Mouse (Mus musculus) stomach, postnatal 0 days (tissue): ENCODE data around the gene Zfp697. TPM values are rescaled to one million over a fixed set of nuclear protein-coding genes. Genes with fewer than 3 reads are reported as not detected.

Experiments used
- ATAC-seq: fragments of 200-750 bp; cut with Nextera tagmentation; 2 replicates; pipeline ENCODE4 v1.8.0; 2017; ENCODE audit not compliant: low FRiP score, low TSS enrichment
- DNase-seq: peaks from one replicate; pipeline ENCODE4 v3.0.0-alpha.2; 2016; ENCODE audit warnings: low spot score
- H3K27ac ChIP-seq: fragments of 300-500 bp; sonication (generic); replicated peaks from 2 replicates; pipeline ENCODE4 v1.5.1; 2014; ENCODE audit warnings: mild to moderate bottlenecking, control low read depth
- H3K27me3 ChIP-seq: fragments of 300-500 bp; sonication (generic); 2 replicates; pipeline ENCODE4 v1.6.1; 2014; ENCODE audit warnings: low read length; ENCODE audit not compliant: control insufficient read depth, insufficient read depth
- H3K36me3 ChIP-seq: fragments of 300-500 bp; sonication (generic); 2 replicates; pipeline ENCODE4 v1.6.1; 2014; ENCODE audit warnings: low read length, mixed read lengths; ENCODE audit not compliant: control insufficient read depth, insufficient read depth
- H3K4me1 ChIP-seq: fragments of 300-500 bp; sonication (generic); replicated peaks from 2 replicates; pipeline ENCODE4 v1.6.1; 2014; ENCODE audit warnings: antibody characterized with exemption; ENCODE audit not compliant: control insufficient read depth, insufficient read depth
- H3K4me2 ChIP-seq: fragments of 300-500 bp; sonication (generic); replicated peaks from 2 replicates; pipeline ENCODE4 v1.6.1; 2014; ENCODE audit warnings: low read depth, mild to moderate bottlenecking, control low read depth, moderate library complexity
- H3K4me3 ChIP-seq: fragments of 300-500 bp; sonication (generic); 2 replicates; pipeline ENCODE4 v1.5.1; 2014; ENCODE audit warnings: low read depth, low read length, control low read depth
- H3K9ac ChIP-seq: fragments of 300-500 bp; sonication (generic); 2 replicates; pipeline ENCODE4 v1.6.1; 2014; ENCODE audit warnings: mild to moderate bottlenecking, low read length, control low read depth, mixed read lengths
- H3K9me3 ChIP-seq: fragments of 300-500 bp; sonication (generic); 2 replicates; pipeline ENCODE4 v1.6.1; 2016; ENCODE audit warnings: low read length; ENCODE audit not compliant: control insufficient read depth
- CTCF ChIP-seq: IDR thresholded peaks from 2 replicates; pipeline ENCODE4 v1.5.1; 2016; ENCODE audit warnings: antibody characterized with exemption, low read depth, mild to moderate bottlenecking, moderate library complexity
- EP300 ChIP-seq: optimal IDR thresholded peaks from 2 replicates; pipeline ENCODE3; 2016; ENCODE audit warnings: antibody characterized with exemption
- WGBS: fragments of 180-500 bp; shearing (Covaris S2); extraction: QIAGEN DNeasy Blood & Tissue Kit; methylation state at CpG from one replicate; pipeline ENCODE4 v1.1.7; 2014; 5-methylcytosine and 5-hydroxymethylcytosine counted together
- polyA plus RNA-seq: library from polyadenylated mRNA; unstranded; fragments of >200 nt; fragmentation: Nextera tagmentation; extraction: Ambion mirVana; gene quantifications from 2 replicates; pipeline ENCODE4 v1.2.1, GENCODE M21; 2015

The Zfp697 gene
- polyA plus RNA-seq, 1 experiment from 2014 or later = 2.1 TPM

- H3K27ac ChIP-seq = no peak overlapping the region
- no peak for ATAC-seq
- H3K4me1 ChIP-seq = peaks cover 4% of the 10 kb centered on the region; the same call in 1 of the 2 replicates
- 88% methylated on average over 4 of the region's 4 CpGs for WGBS
- no peaks in the 10 kb centered on the region for H3K9me3 ChIP-seq
- no peak overlapping the region for H3K9ac ChIP-seq
- H3K4me2 ChIP-seq = no peak overlapping the region
- H3K36me3 ChIP-seq = no peaks in the 10 kb centered on the region
- DNase-seq = no peak
- TF ChIP-seq CTCF (no peak), EP300 (no peak)
- no peaks in the 10 kb centered on the region for H3K27me3 ChIP-seq
- no peak overlapping the region for H3K4me3 ChIP-seq
Measured at GRCm38 (mm10) chr3:98378267-98378666, 4.0 kb upstream of the Zfp697 start.

DNA sequence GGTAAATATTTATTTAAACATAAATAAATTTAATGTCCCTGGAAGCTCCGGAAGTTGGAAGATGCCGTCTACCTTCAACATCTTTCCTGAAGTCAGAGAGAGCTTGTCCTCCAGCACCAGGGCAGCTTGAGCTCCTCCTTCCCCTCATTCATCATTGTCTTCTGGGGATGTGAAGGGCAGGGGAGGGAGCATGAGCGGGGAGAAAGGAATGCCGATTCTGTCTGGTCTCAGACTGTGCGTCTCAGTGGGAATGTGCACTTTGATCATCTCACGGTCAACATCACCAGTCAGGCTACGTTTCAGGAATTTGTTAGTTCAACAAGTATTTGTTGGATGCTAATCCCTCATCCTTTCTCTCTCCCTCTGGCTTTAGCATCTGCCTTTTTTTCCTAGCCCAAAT, 3.0 kb upstream of the Zfp697 start:
- Histone ChIP-seq H3K4me2 (no peak overlapping the region), H3K36me3 (no peaks in the 10 kb centered on the region), H3K27me3 (no peaks in the 10 kb centered on the region), H3K9ac (no peak overlapping the region), H3K4me1 (peaks cover 4% of the 10 kb centered on the region; the same call in 1 of the 2 replicates), H3K4me3 (no peak overlapping the region), H3K9me3 (no peaks in the 10 kb centered on the region), H3K27ac (no peak overlapping the region)
- TF ChIP-seq CTCF = no peak
- TF ChIP-seq EP300 = no peak
- DNase-seq (no peak), ATAC-seq (no peak)
- WGBS = 9% methylated on average over 7 of the region's 7 CpGs

- Histone ChIP-seq H3K36me3 (no peaks in the 10 kb centered on the region), H3K27me3 (no peaks in the 10 kb centered on the region), H3K9me3 (no peaks in the 10 kb centered on the region), H3K4me2 (peak overlapping the region; percentile 85), H3K4me3 (peak overlapping the region; percentile 72), H3K27ac (no peak overlapping the region), H3K4me1 (peaks cover 4% of the 10 kb centered on the region; the same call in 1 of the 2 replicates), H3K9ac (peak overlapping the region; percentile 58)
- no peak for DNase-seq
- TF ChIP-seq EP300 = no peak
- peak; percentile 66 for TF ChIP-seq CTCF
- WGBS = 8% methylated on average over 17 of the region's 17 CpGs
- no peak for ATAC-seq
Measured at GRCm38 (mm10) chr3:98381677-98382245, 500 bp upstream of the Zfp697 start.

- Histone ChIP-seq H3K4me1 (peaks cover 4% of the 10 kb centered on the region; the same call in 1 of the 2 replicates), H3K27ac (no peak overlapping the region), H3K36me3 (no peaks in the 10 kb centered on the region), H3K4me3 (peak overlapping the region; percentile 72), H3K9ac (peak overlapping the region; percentile 54), H3K27me3 (no peaks in the 10 kb centered on the region), H3K4me2 (peak overlapping the region; percentile 85), H3K9me3 (no peaks in the 10 kb centered on the region)
- 8% methylated on average over 21 of the region's 21 CpGs for whole genome bisulfite sequencing
- TF ChIP-seq EP300 = no peak
- no peak for ATAC-seq
- no peak for DNase-seq
Measured at GRCm38 (mm10) chr3:98383024-98383790, 946 bp downstream of the Zfp697 start.

GRCm38 (mm10) chr3:98387086-98387485, 4.8 kb downstream of the Zfp697 start:
- WGBS = 41% methylated on average over 4 of the region's 4 CpGs
- no peaks in the 10 kb centered on the region for H3K9me3 ChIP-seq
- H3K36me3 ChIP-seq = no peaks in the 10 kb centered on the region
- H3K4me3 ChIP-seq = no peak overlapping the region
- H3K27ac ChIP-seq = no peak overlapping the region
- H3K4me1 ChIP-seq = peaks cover 4% of the 10 kb centered on the region; the same call in 1 of the 2 replicates
- no peak overlapping the region for H3K4me2 ChIP-seq
- no peak for DNase-seq
- H3K27me3 ChIP-seq = no peaks in the 10 kb centered on the region
- no peak for TF ChIP-seq CTCF
- TF ChIP-seq EP300 = no peak
- no peak for ATAC-seq
- no peak overlapping the region for H3K9ac ChIP-seq

GRCm38 (mm10) chr3:98387756-98388155, 5.5 kb downstream of the Zfp697 start:
- Histone ChIP-seq H3K27ac (no peak overlapping the region), H3K9me3 (no peaks in the 10 kb centered on the region), H3K36me3 (no peaks in the 10 kb centered on the region), H3K9ac (no peak overlapping the region), H3K4me1 (peaks cover 4% of the 10 kb centered on the region; the same call in 1 of the 2 replicates), H3K4me3 (no peak overlapping the region), H3K27me3 (no peaks in the 10 kb centered on the region), H3K4me2 (no peak overlapping the region)
- ATAC-seq (no peak), DNase-seq (no peak)
- TF ChIP-seq CTCF = no peak
- no peak for TF ChIP-seq EP300
- 64% methylated on average over 7 of the region's 7 CpGs for WGBS
